Mouse (Mus musculus): ENCODE data around the gene Gas8. TPM values are rescaled to one million over a fixed set of nuclear protein-coding genes. Genes with fewer than 3 reads are reported as not detected.
"Not testable (repeated sequence)": the region's sequence is repeated elsewhere in the genome, so short reads cannot be mapped to it uniquely, and the experiment has no call there.

Gas8 gene
- 35.7 and 37.7 TPM in 2 replicates for polyA plus RNA-seq (2015; fragmentation: Nextera tagmentation; extraction: Ambion mirVana)

DNA sequence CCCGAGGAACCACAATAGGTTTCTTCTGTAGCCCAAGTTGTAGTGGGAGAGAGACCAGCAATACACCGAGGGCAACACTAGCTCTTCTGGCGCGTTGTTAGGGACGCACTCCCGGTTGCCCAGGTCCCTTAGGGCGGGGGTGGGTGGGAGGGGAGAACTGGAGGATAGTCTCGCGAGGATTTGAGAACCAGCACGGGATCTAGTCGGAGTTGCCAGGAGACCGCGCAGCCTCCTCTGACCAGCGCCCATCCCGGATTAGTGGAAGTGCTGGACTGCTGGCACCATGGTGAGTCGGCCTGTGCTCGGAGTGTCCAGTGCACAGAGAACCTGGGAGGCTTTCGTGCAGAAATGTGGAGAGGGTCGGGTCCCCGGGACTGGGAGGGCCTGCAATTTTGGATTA, at the start of gene Gas8:
Gene Gas8, plus strand, starts transcription at position 168 of the 400 bp plus-strand sequence.
- Histone ChIP-seq H3K27ac (no peak within 1 kb of the TSS), H3K4me3 (peak within 1 kb of the TSS; percentile 77), H3K9me3 (no peaks in the 10 kb centered on the region), H3K4me2 (replicated peaks) (peak within 1 kb of the TSS; percentile 94), H3K9ac (peak within 1 kb of the TSS; percentile 87), H3K36me3 (peaks cover 30% of the 10 kb centered on the region), H3K4me1 (peaks cover 22% of the 10 kb centered on the region), H3K27me3 (peaks cover 29% of the 10 kb centered on the region)
- under 1% methylated on average over 20 of the region's 20 CpGs for WGBS
- ATAC-seq (ENCODE audit: low FRiP score, low read depth), result peak; percentile 89

DNA sequence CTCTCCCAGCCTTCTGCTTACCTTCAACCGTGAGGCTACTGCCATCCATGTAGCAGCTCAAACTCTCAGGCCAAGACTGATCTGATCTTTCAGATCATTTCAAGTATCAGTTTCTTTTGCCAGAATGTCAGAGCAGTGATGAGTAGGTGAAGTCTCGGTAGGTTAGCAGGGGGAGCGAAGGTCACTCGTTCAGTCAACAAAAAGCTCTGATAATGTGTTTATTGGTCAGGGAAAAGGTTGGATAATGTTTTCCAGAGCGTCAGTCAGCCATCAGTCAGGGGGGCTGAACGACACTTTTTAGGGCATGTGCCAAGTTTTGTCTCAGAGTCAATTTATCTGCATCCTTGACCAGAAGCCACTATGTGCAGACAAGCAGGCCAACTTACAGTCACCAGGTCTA, 45.6 kb upstream of the Gas8 start:
- 70% methylated on average over 6 of the region's 6 CpGs for WGBS
- H3K27ac ChIP-seq; ATAC-seq (ENCODE audit: low FRiP score, low read depth): not testable (repeated sequence)

DNA sequence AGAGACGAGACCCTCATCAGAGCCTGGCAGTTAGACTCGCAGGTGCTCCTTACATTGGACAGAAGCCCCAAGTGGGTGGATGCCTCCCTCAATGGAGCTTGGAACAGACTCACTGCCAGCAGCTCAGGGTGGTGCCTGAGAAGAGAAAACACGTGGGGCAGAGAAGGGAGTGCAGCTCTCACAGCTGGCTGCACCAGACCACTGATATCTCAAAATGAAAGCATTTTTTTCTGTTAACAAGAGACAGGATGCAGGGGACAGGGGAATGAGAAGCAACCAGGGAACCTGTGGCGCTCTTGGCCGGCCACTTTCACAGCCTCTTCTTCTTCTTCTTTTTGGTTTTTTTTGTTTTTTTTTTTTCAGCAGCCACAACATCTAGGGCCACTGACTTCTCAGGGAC, 44.1 kb upstream of the Gas8 start:
- H3K36me3 ChIP-seq; ATAC-seq (ENCODE audit: low FRiP score, low read depth); H3K27ac ChIP-seq; H3K27me3 ChIP-seq; H3K9ac ChIP-seq; H3K9me3 ChIP-seq; H3K4me3 ChIP-seq; H3K4me2 ChIP-seq (replicated peaks): not testable (repeated sequence)
- H3K4me1 ChIP-seq, result peaks cover 17% of the 10 kb centered on the region
- WGBS, result 58% methylated on average over 5 of the region's 5 CpGs

More for the DNA sequence above, 45.6 kb upstream of the Gas8 start:
- not testable (repeated sequence) for H3K9ac ChIP-seq; H3K4me2 ChIP-seq (replicated peaks); H3K9me3 ChIP-seq; H3K4me1 ChIP-seq; H3K4me3 ChIP-seq; H3K27me3 ChIP-seq; H3K36me3 ChIP-seq

DNA sequence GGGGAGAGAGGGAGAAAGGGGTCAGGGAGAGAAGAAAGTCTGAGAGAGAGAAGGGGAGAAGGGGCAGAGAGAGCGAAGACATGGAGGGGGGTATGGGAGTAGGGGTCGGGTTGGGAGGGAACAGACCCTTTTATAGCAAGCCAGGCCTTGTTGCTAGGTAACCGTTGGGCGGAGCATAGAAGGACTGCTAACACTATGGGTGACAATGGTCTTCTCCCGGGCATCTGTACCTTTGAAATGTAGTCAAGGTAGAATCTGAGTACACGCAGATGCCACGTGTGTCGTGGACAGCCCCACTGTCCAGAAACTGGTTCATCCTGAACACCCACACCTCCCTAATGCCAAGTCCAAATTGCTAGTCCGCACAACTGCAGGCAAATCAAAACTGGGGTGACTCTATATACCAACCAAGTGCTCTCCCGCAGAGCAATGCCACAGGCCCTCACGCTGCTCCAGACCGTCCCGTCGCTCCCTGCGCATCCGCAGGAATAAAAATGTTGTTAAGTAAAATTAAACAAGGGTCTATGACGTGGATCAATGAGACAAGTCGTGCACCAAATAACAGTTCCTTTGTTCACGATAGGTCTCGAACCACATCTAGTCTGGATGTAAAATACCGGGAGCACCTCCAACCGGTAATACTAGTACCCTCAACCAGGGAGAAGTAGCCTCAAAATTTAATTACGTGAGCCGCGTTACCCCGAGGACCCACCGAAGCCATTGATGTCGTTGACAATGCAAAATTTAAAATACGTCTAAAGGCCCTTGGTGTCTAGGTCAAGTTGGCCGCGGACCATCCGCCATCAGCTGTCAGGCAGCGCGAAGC, 41.5 kb upstream of the Gas8 start:
- peaks cover 21% of the 10 kb centered on the region for H3K36me3 ChIP-seq
- H3K4me1 ChIP-seq, result peaks cover 17% of the 10 kb centered on the region
- no peaks in the 10 kb centered on the region for H3K9me3 ChIP-seq
- peak overlapping the region; percentile 80 for H3K9ac ChIP-seq
- peak overlapping the region; percentile 92 for H3K4me2 ChIP-seq (replicated peaks)
- no peak overlapping the region; the same call in 1 of the 2 replicates for H3K27ac ChIP-seq
- ATAC-seq (ENCODE audit: low FRiP score, low read depth), result peak; percentile 28; the same call in 1 of the 2 replicates
- WGBS, result 9% methylated on average over 34 of the region's 34 CpGs
- peak overlapping the region; percentile 63 for H3K4me3 ChIP-seq
- no peaks in the 10 kb centered on the region for H3K27me3 ChIP-seq

DNA sequence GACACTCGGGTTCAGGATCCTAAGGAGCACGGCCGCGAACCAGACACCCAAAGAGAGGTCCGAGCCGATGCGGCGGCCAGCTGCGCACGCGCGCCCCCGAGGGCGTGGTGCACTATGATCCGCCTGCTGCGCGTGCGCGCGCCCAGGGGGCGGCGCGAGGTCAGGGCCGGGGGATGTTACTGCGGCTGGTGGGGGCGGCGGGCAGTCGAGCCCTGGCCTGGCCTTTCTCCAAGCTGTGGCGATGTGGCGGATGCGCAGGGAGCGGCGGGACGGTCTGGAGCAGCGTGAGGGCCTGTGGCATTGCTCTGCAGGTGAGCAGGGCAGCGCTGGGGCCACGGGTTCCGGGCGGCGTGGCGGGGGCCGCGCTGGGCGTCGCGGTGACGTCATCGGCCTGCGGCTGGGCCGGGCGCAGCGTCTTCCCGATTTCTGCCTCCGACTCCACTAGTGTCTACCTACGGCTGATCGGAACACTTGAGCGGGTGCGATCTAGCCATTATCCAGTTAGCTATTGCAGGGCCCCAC, 40.8 kb upstream of the Gas8 start, which contains the start of gene Afg3l1:
Gene Afg3l1, plus strand, starts transcription at position 167 of the 522 bp plus-strand sequence.
- Histone ChIP-seq H3K9ac (peak within 1 kb of the TSS; percentile 80), H3K4me3 (peak within 1 kb of the TSS; percentile 63), H3K27ac (peak within 1 kb of the TSS; percentile 84), H3K36me3 (peaks cover 27% of the 10 kb centered on the region), H3K9me3 (no peaks in the 10 kb centered on the region), H3K4me1 (peaks cover 17% of the 10 kb centered on the region), H3K27me3 (no peaks in the 10 kb centered on the region), H3K4me2 (replicated peaks) (peak within 1 kb of the TSS; percentile 92)
- WGBS, result 0% methylated on average over 58 of the region's 58 CpGs
- peak; percentile 95 for ATAC-seq (ENCODE audit: low FRiP score, low read depth)

DNA sequence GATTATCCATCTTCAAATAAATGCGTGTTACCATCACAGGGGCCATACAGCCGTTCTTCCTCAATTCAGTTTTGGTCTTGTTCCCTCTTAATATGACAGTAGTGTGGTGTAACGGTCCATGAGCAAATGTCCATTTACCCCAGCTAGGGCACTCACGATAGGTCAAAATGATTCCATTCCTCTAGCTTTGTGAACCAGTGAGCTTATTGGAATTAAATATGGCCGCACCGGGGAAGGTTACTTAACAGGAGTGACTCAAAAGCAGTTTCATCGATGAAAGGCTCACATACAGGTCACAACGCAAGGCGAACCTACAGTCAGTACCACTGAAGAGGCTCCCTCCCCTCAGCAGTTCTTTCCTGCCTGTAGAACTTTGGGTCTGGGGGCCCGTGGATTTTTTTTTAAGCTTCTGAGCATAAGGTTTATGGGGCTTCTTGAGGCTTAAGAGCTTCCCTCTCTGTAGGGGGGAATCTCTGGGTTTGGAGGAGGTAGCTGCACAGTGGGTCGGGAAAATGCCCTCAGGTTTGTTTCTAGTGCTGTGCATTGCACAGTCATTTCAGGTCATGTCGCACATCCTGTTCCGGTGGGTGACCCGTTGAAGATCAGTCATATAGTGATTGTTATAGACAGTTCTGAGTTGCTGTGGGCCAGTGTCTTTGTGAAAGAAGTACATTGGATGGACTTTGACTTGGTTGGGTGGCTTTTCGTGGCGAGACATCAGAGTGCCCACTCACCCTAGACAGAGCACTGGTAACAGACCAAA, 40.0 kb upstream of the Gas8 start:
- Histone ChIP-seq H3K9ac (peak overlapping the region; percentile 80), H3K27me3 (no peaks in the 10 kb centered on the region), H3K9me3 (no peaks in the 10 kb centered on the region), H3K4me3 (peak overlapping the region; percentile 63), H3K27ac (peak overlapping the region; percentile 84; the same call in 1 of the 2 replicates), H3K4me1 (peaks cover 17% of the 10 kb centered on the region), H3K4me2 (replicated peaks) (peak overlapping the region; percentile 92), H3K36me3 (peaks cover 33% of the 10 kb centered on the region)
- 34% methylated on average over 16 of the region's 16 CpGs for WGBS
- no peak for ATAC-seq (ENCODE audit: low FRiP score, low read depth)

DNA sequence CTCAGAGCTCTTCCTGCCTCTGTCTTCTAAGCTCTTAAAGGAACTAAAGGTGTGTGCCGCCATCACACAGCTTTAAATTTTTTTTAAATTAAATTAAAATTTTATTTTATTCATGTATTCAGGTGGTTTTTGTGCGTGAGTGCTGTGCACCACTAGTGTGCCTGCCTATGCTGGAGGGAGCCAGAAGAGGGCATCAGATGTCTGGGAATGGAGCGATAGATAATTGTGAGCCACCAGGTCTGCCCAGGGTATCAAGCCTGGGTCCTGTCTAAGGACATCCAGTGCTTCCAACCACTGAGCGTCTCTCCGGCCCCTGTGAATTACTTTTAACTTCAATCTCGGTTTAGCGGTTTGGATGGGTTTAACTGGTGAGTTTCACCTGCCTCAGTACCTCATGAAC, 36.0 kb upstream of the Gas8 start:
- WGBS, result 88% methylated on average over 7 of the region's 7 CpGs
- Histone ChIP-seq H3K9me3 (no peaks in the 10 kb centered on the region), H3K4me2 (replicated peaks) (no peak overlapping the region), H3K36me3 (peaks cover 71% of the 10 kb centered on the region), H3K27ac (no peak overlapping the region), H3K27me3 (no peaks in the 10 kb centered on the region), H3K9ac (no peak overlapping the region), H3K4me1 (peaks cover 11% of the 10 kb centered on the region), H3K4me3 (no peak overlapping the region)
- ATAC-seq (ENCODE audit: low FRiP score, low read depth), result no peak

DNA sequence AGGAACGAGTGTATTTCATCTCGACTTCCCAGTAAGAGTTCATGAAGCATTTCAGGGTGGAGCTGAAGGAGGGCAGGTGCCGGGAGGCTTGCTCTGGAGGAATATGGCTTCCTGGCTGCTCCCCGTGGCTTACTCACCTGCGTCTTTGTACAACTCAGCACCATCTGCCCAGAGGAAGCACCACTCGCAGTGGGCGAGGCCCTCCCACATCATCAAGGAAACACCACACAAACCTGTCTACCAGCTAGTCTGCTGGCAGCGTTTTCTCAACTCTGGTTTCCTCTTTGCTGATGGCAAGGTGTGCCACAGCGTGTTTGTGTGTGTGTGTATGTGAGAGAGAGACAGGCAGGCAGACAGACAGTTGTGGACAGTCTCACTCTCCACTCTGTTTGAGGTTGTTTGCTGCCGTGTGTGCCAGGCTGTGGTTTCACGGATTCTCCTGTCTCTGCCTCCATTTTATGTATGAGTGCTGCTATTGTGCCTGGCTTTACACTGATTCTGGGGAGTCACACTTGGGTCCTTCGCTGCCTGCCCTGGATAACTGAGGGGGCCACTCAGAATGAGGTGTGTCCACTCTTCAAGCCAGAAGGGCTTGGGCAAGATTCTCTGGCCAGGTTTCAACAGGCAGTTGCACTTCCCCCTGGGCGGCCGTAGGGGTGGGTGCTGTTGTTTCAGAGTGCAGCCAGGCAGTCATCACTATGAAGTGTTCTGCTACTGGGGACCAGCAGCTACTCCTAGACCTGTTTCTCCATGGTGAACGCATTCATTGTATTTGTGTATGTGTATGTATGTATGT, 27.2 kb upstream of the Gas8 start:
- Histone ChIP-seq H3K27ac (no peak overlapping the region), H3K27me3 (no peaks in the 10 kb centered on the region), H3K9me3 (no peaks in the 10 kb centered on the region), H3K4me1 (no peaks in the 10 kb centered on the region), H3K36me3 (peaks cover 97% of the 10 kb centered on the region), H3K4me2 (replicated peaks) (no peak overlapping the region), H3K9ac (no peak overlapping the region), H3K4me3 (no peak overlapping the region)
- no peak for ATAC-seq (ENCODE audit: low FRiP score, low read depth)
- WGBS, result 89% methylated on average over 15 of the region's 15 CpGs

DNA sequence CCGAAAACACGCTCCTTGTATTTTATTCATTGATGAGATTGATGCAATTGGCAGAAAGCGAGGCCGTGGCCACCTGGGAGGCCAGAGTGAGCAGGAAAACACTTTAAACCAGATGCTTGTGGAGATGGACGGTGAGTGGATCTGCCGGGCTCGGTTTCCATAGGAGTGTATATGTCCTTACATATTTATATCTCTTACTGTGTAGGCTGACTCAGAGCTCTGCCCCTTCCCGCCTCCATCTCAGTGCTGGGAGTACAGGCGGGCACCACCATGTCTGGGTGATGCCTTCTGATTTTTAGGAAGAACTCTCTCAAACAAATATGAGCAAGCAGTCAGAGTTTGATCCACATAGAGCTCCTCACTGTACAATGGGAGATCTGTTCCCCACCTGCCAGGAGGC, 25.7 kb upstream of the Gas8 start:
- Histone ChIP-seq H3K27ac (no peak overlapping the region), H3K36me3 (peaks cover 97% of the 10 kb centered on the region), H3K27me3 (no peaks in the 10 kb centered on the region), H3K9ac (no peak overlapping the region), H3K9me3 (no peaks in the 10 kb centered on the region), H3K4me2 (replicated peaks) (no peak overlapping the region), H3K4me3 (no peak overlapping the region), H3K4me1 (no peaks in the 10 kb centered on the region)
- WGBS, result 95% methylated on average over 9 of the region's 9 CpGs
- ATAC-seq (ENCODE audit: low FRiP score, low read depth), result no peak

DNA sequence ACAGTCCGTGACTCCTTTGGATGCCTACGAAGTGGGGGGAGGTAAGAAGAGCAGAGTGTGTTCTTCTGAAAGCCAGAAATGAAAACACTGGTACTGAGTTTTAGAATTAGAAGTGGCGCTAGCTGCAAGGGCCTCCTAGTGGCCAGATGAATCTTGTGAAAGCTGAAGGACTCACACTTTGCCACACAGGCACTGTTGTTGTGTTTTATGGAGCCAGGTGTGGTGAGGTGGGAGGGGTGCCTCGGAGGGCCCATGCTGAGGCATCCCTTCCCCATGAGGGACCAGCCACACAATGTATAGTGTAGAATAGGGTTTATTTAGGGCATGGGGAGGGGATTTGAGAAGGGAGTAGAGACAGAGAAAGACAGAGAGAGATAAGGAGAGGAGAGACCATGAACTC, 20.9 kb upstream of the Gas8 start:
- H3K4me1 ChIP-seq, result no peaks in the 10 kb centered on the region
- ATAC-seq (ENCODE audit: low FRiP score, low read depth), result no peak
- 81% methylated on average over 4 of the region's 4 CpGs for WGBS
- no peaks in the 10 kb centered on the region for H3K9me3 ChIP-seq
- H3K27ac ChIP-seq, result no peak overlapping the region
- H3K4me3 ChIP-seq, result no peak overlapping the region
- no peak overlapping the region for H3K4me2 ChIP-seq (replicated peaks)
- H3K27me3 ChIP-seq, result no peaks in the 10 kb centered on the region
- no peak overlapping the region for H3K9ac ChIP-seq
- H3K36me3 ChIP-seq, result peaks cover 99% of the 10 kb centered on the region

DNA sequence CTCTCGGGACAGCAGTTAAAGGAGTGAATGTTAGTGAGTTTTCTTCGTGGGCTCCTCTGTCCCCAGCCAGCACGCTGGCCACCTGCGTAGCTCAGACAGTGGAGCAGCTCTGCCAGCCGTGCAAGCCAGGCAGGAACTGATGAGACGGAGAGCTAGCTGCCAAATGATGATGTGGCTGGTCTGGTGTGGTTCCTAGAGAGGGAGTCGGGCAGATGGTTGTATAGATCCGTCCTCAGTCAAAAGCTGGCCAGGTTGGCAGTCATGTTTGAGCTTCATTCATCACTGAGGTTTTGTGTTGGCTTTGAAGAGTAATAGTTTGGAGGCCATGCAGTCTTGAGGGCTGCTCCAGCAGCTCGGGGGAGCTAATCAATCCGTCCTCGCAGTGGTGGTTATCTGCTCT, 19.7 kb upstream of the Gas8 start:
- Histone ChIP-seq H3K9me3 (no peaks in the 10 kb centered on the region; the same call in 1 of the 2 replicates), H3K27me3 (no peaks in the 10 kb centered on the region), H3K4me2 (replicated peaks) (no peak overlapping the region), H3K36me3 (peaks cover 99% of the 10 kb centered on the region), H3K4me1 (no peaks in the 10 kb centered on the region), H3K9ac (no peak overlapping the region), H3K4me3 (no peak overlapping the region), H3K27ac (no peak overlapping the region)
- WGBS, result 92% methylated on average over 11 of the region's 11 CpGs
- ATAC-seq (ENCODE audit: low FRiP score, low read depth), result no peak

Measured in limb, embryonic 13.5 days (tissue).